25 mouse cellular contexts compared by ENCODE assay signal in the genomic region with DNA sequence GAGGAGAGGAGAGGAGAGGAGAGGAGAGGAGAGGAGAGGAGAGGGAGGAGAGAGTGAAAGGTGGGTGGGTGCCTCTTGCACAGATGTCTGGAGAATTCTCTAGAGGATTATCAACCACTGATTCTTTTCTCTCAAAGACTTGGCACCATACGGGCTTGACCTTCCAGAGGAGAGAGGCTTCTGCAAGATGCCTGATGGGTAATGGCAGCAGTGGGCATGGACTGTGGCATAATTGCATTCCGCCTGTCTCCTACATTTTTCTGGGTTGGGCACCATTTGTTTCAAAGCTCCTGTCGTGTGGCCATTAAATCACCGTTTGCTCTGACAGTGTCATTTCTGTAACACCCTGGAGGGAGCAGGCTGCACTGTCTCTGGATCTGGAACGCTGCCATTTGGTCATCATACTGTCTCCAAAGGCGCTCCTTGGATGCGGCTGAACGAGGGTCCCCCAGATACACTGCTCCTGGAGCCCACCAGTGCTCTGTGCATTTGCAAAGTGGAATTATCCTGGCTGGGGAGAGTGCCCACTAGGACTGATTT. TPM values are rescaled to one million over a fixed set of nuclear protein-coding genes. Genes with fewer than 3 reads are reported as not detected.
DNase-seq lines count a peak whose midpoint lies in the region; ATAC-seq and TF ChIP-seq lines count a peak whose summit lies in the region.
"Had no signal": no experiment of that assay in that cellular context is flagged by ENCODE, and none has a peak within 500 bp of the region (broad histone marks: within the 10 kb centered on the region; RNA-seq: fewer than 3 reads in every experiment).

No protein-coding gene starts in this region.

- peak overlapping the region; percentile 22; the same call in 1 of the 2 replicates for H3K9ac ChIP-seq in forebrain, postnatal 0 days
- no peak overlapping the region for H3K9ac ChIP-seq in midbrain, embryonic 14.5 days (replicated peaks; ENCODE audit: low read length)
- H3K9ac ChIP-seq: embryonic facial prominence, embryonic 12.5 days; forebrain, embryonic 13.5 days; heart, embryonic 15.5 days; kidney, embryonic 15.5 days; limb, embryonic 15.5 days; liver, embryonic 14.5 days; lung, embryonic 14.5 days; neural tube, embryonic 12.5 days had no signal

- no peak for TF ChIP-seq CTCF in forebrain, postnatal 0 days (IDR thresholded peaks at IDR 0.05; ENCODE audit: low read depth)

- ATAC-seq in forebrain, postnatal 0 days: no peak
- no peak for ATAC-seq in midbrain, embryonic 14.5 days (ENCODE audit: low FRiP score, low TSS enrichment)
- ATAC-seq: forebrain, embryonic 13.5 days had no signal

- no peak overlapping the region for H3K4me2 ChIP-seq in forebrain, postnatal 0 days (ENCODE audit: low read depth)
- no peak overlapping the region for H3K4me2 ChIP-seq in midbrain, embryonic 14.5 days (ENCODE audit: low read length)
- H3K4me2 ChIP-seq: embryonic facial prominence, embryonic 12.5 days; forebrain, embryonic 13.5 days; heart, embryonic 15.5 days; kidney, embryonic 15.5 days; limb, embryonic 15.5 days; lung, embryonic 14.5 days; neural tube, embryonic 12.5 days had no signal

- H3K4me3 ChIP-seq in forebrain, postnatal 0 days (ENCODE audit: low read depth, low read length): no peak overlapping the region
- H3K4me3 ChIP-seq in forebrain, embryonic 10.5 days: no peak overlapping the region
- no peak overlapping the region for H3K4me3 ChIP-seq in midbrain, embryonic 14.5 days (replicated peaks; ENCODE audit: low read depth, low read length)
- H3K4me3 ChIP-seq in midbrain, embryonic 10.5 days: no peak overlapping the region
- H3K4me3 ChIP-seq in embryonic facial prominence, embryonic 10.5 days: no peak overlapping the region
- H3K4me3 ChIP-seq: embryonic facial prominence, embryonic 12.5 days; forebrain, embryonic 13.5 days; heart, embryonic 15.5 days; kidney, embryonic 15.5 days; limb, embryonic 15.5 days; megakaryocyte, embryonic 14.5 days; neural tube, embryonic 12.5 days had no signal

- 39% methylated on average over 8 of the region's 8 CpGs for WGBS in forebrain, postnatal 0 days
- 76% methylated on average over 8 of the region's 8 CpGs for WGBS in forebrain, embryonic 10.5 days
- WGBS in midbrain, embryonic 14.5 days: 51% methylated on average over 8 of the region's 8 CpGs
- 76% methylated on average over 8 of the region's 8 CpGs for WGBS in midbrain, embryonic 10.5 days
- WGBS in embryonic facial prominence, embryonic 10.5 days: 73% methylated on average over 8 of the region's 8 CpGs

- H3K27me3 ChIP-seq in forebrain, postnatal 0 days (ENCODE audit: insufficient read depth, low read length): no peaks in the 10 kb centered on the region
- H3K27me3 ChIP-seq in forebrain, embryonic 10.5 days (ENCODE audit: poor library complexity, severe bottlenecking): no peaks in the 10 kb centered on the region
- H3K27me3 ChIP-seq in midbrain, embryonic 14.5 days (ENCODE audit: control insufficient read depth, insufficient read depth, low read length): no peaks in the 10 kb centered on the region
- H3K27me3 ChIP-seq in midbrain, embryonic 10.5 days (ENCODE audit: low read depth, poor library complexity, severe bottlenecking): no peaks in the 10 kb centered on the region
- H3K27me3 ChIP-seq in embryonic facial prominence, embryonic 10.5 days (replicated peaks; ENCODE audit: low read depth, poor library complexity, severe bottlenecking): no peaks in the 10 kb centered on the region
- H3K27me3 ChIP-seq: embryonic facial prominence, embryonic 12.5 days; forebrain, embryonic 13.5 days; heart, embryonic 15.5 days; kidney, embryonic 15.5 days; limb, embryonic 15.5 days; megakaryocyte, embryonic 14.5 days; neural tube, embryonic 12.5 days had no signal

- no peak for DNase-seq in forebrain, postnatal 0 days
- no peak for DNase-seq in forebrain, embryonic 10.5 days (ENCODE audit: extremely low spot score, low spot score)
- DNase-seq in midbrain, embryonic 14.5 days: peak; percentile 43
- no peak for DNase-seq in midbrain, embryonic 10.5 days (ENCODE audit: low spot score)
- DNase-seq in Muller cell, postnatal 12 days (ENCODE audit: inconsistent ontology term): peak; percentile 24
- DNase-seq in cerebellum, postnatal 25 days: peak; percentile 38 to 61
- DNase-seq in embryonic facial prominence, embryonic 10.5 days (ENCODE audit: low spot score): no peak
- DNase-seq: adrenal gland, postnatal 10 days; heart, postnatal 36 days; kidney, adult 11 months; kidney, postnatal 4 days; lung, embryonic 14.5 days; thymus, adult 2 months; thymus, postnatal 4 days had no signal

- no peak overlapping the region for H3K27ac ChIP-seq in forebrain, postnatal 0 days (ENCODE audit: low read depth, low read length)
- H3K27ac ChIP-seq in forebrain, embryonic 10.5 days: no peak overlapping the region
- no peak overlapping the region for H3K27ac ChIP-seq in midbrain, embryonic 14.5 days (replicated peaks; ENCODE audit: low read depth, low read length)
- no peak overlapping the region for H3K27ac ChIP-seq in midbrain, embryonic 10.5 days (replicated peaks)
- H3K27ac ChIP-seq in embryonic facial prominence, embryonic 10.5 days (replicated peaks): no peak overlapping the region
- H3K27ac ChIP-seq: embryonic facial prominence, embryonic 12.5 days; forebrain, embryonic 13.5 days; heart, embryonic 15.5 days; kidney, embryonic 15.5 days; limb, embryonic 15.5 days; liver, embryonic 14.5 days; neural tube, embryonic 12.5 days; stomach, postnatal 0 days had no signal

- H3K4me1 ChIP-seq in forebrain, postnatal 0 days (ENCODE audit: insufficient read depth): no peaks in the 10 kb centered on the region
- H3K4me1 ChIP-seq in forebrain, embryonic 10.5 days: 0 out of 2 replicates have a peak, but pooled peaks cover 4% of the 10 kb centered on the region
- H3K4me1 ChIP-seq in midbrain, embryonic 14.5 days (ENCODE audit: control insufficient read depth, insufficient read depth, low read length): no peaks in the 10 kb centered on the region; the same call in 1 of the 2 replicates
- H3K4me1 ChIP-seq in midbrain, embryonic 10.5 days: peaks cover 8% of the 10 kb centered on the region; the same call in 1 of the 2 replicates
- H3K4me1 ChIP-seq in embryonic facial prominence, embryonic 10.5 days: no peaks in the 10 kb centered on the region
- H3K4me1 ChIP-seq: embryonic facial prominence, embryonic 12.5 days; heart, embryonic 15.5 days; kidney, embryonic 15.5 days; megakaryocyte, embryonic 14.5 days; neural tube, embryonic 12.5 days had no signal

- H3K36me3 ChIP-seq in forebrain, postnatal 0 days (ENCODE audit: insufficient read depth): no peaks in the 10 kb centered on the region
- H3K36me3 ChIP-seq in forebrain, embryonic 10.5 days (replicated peaks): no peaks in the 10 kb centered on the region
- no peaks in the 10 kb centered on the region for H3K36me3 ChIP-seq in midbrain, embryonic 14.5 days (ENCODE audit: control insufficient read depth, insufficient read depth, low read length)
- H3K36me3 ChIP-seq in midbrain, embryonic 10.5 days: no peaks in the 10 kb centered on the region
- H3K36me3 ChIP-seq in embryonic facial prominence, embryonic 10.5 days (replicated peaks): no peaks in the 10 kb centered on the region
- H3K36me3 ChIP-seq: embryonic facial prominence, embryonic 12.5 days; heart, embryonic 15.5 days; kidney, embryonic 15.5 days; limb, embryonic 15.5 days; neural tube, embryonic 12.5 days had no signal

- no peaks in the 10 kb centered on the region for H3K9me3 ChIP-seq in forebrain, postnatal 0 days (ENCODE audit: low read length)
- no peaks in the 10 kb centered on the region for H3K9me3 ChIP-seq in forebrain, embryonic 10.5 days
- H3K9me3 ChIP-seq in midbrain, embryonic 14.5 days (ENCODE audit: control insufficient read depth, low read length): no peaks in the 10 kb centered on the region
- H3K9me3 ChIP-seq in midbrain, embryonic 10.5 days (replicated peaks): no peaks in the 10 kb centered on the region
- H3K9me3 ChIP-seq in embryonic facial prominence, embryonic 10.5 days: 0 out of 2 replicates have a peak, but pooled peaks cover 5% of the 10 kb centered on the region
- H3K9me3 ChIP-seq: embryonic facial prominence, embryonic 12.5 days; heart, embryonic 15.5 days; kidney, embryonic 15.5 days; limb, embryonic 15.5 days; neural tube, embryonic 12.5 days had no signal

RNA-seq across cellular contexts. Expression of a gene that starts 30.4 kb away (rescaled TPM):
- 1.5 and 3.7 TPM in 2 replicates for total RNA-seq in forebrain, postnatal 0 days (2014; rRNA removed)
- 1.4 and 1.9 TPM in 2 replicates for polyA plus RNA-seq in forebrain, postnatal 0 days (2015; fragmentation: Nextera tagmentation; extraction: Ambion mirVana)
- polyA plus RNA-seq in forebrain, embryonic 10.5 days (2016; fragmentation: Nextera tagmentation; extraction: Ambion mirVana): 0.47 and 0.66 TPM in 2 replicates
- polyA plus RNA-seq in midbrain, embryonic 14.5 days (2014; fragmentation: Nextera tagmentation; extraction: Ambion mirVana): 2.3 and 2.9 TPM in 2 replicates
- polyA plus RNA-seq in midbrain, embryonic 10.5 days (2016; fragmentation: Nextera tagmentation; extraction: Ambion mirVana): 1.7 and 2.1 TPM in 2 replicates
- polyA plus RNA-seq in embryonic facial prominence, embryonic 10.5 days (2016; fragmentation: Nextera tagmentation; extraction: Ambion mirVana): 0.59 and 0.60 TPM in 2 replicates
- total RNA-seq: gastrocnemius, adult 8-10 months; heart, postnatal 36 days; MEL had no signal

Comparison
In these comparisons a context has a peak if more than half of its experiments do, and no peak if none do; other contexts are left out.
1. DNase-seq: peak in midbrain, embryonic 14.5 days (single experiment), Muller cell, postnatal 12 days (single experiment) and cerebellum, postnatal 25 days (2 of 2); none in forebrain, postnatal 0 days (single experiment), forebrain, embryonic 10.5 days (single experiment), midbrain, embryonic 10.5 days (single experiment) and embryonic facial prominence, embryonic 10.5 days (single experiment).